Mouse (Mus musculus): Measurements from ENCODE around the gene Nlrp6. TPM values are rescaled to one million over a fixed set of nuclear protein-coding genes. Genes with fewer than 3 reads are reported as not detected.
"Not testable (repeated sequence)": the region's sequence is repeated elsewhere in the genome, so short reads cannot be mapped to it uniquely, and the experiment has no call there.

Gene Nlrp6
- under 1 TPM; 0.27 to 0.53 TPM for total RNA-seq (2021)
- long read RNA-seq: 0 reads

DNA sequence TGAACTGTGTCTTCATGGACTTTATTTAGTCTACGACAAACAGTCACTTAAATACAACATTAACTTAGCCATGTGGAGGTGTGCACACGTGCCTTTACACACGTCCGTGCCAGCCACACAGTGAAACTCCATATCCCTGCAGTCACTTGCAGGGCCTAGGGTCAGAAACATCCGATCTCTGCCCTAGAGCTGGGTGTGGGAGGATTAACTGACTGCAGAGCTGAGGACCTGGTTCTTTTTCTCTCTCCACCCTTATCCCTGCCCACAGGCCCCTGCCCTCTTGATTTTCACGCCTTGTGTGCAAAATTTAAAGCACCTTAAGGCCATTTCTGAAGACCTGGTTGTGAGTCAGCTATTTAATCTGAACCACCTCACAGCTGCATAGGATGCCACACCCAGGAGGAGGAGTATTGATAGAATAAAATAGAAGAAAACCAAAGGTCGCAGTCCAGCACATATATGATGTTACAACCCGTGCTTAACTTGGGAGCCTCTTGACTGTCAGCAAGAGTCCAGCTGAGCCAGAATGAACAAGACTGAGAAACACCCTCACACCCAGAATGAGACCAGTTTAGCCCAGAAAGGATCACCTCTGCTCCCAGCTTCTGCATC lies at the start of gene Nlrp6:
Nlrp6 (plus strand) TSS at position 485 of the 612 bp plus-strand sequence.
- no peak for DNase-seq (ENCODE audit: low spot score in 2 of 2)

DNA sequence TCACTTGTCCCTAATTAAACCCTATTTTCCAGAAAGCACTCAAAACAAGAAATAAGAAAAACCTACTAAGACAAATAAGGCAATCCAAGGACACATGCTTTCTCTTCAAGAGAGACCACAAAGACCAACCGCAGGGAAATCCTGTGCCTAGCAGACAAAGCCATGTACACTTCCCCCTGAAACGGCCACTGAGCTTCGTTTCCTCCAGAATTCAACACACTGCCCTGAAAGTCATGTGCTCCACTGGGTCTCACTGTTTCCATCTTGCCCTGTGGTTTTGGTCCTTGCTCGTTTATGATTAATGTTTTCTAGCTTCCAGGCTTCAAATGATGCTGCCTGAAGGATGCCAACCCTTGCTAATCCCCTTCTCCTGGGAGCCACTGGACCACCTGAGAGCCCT lies 46.5 kb upstream of the Nlrp6 start:
- no peak for DNase-seq (ENCODE audit: low spot score in 2 of 2)

DNA sequence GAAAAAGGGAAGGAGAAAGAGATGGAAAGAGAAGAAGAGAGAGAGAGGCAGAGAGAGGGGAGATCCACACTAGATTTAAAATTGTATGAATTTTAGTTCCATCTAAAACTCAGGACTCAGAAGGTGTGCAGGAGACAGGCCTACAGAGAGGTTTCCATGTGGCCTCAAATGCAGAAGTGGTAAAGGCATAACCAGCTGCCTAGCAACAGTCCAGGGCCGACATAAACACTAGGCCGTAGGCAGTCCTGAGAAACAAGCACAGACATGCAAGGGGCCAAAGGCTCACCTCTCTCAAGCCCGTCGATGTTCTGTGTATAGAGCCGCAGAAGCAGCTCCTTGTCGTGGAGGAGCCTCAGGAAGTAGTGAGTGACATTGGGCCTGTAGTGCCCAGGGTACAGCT lies 43.3 kb upstream of the Nlrp6 start:
- no peak for DNase-seq (ENCODE audit: low spot score in 2 of 2)

DNA sequence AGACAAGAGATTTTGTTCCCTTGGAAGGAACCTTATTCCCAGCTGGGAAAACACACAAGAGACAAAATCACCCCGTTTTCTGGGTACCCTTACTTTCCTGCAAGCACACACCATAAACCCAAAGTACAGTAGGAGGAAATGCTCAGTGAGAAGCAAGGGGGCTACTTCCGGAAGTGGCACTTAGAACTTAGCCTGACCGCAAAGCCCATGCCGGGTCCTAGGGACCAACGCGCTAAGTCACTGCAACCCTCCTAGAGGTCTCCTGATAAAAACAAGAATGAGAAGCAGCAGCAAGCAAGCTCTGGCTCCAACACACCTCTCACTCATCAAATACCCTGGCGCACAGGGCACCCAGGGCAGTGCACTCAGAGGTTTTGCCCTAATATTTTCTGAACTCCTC lies 41.3 kb upstream of the Nlrp6 start:
- DNase-seq (ENCODE audit: low spot score in 2 of 2): no peak

DNA sequence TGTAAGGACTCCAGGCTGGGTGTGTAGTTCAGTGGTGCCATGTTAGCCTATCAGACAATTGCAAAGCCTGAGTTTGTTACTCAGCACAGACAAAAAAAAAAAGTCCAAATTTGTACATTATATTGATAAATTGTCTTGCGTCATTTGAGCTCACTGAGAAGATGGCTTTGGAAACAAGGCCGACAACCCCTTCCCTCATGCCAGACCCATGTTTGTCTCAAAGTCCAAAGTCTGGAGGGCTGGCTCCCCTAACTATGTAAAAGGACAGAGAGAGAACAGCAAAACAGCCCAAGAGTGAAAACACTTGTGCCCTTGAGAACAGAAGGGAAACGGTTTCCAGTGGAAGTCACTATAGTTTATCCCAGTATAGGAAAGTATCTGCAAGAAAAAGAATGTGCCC lies 40.3 kb upstream of the Nlrp6 start:
- DNase-seq (ENCODE audit: low spot score in 2 of 2): no peak

DNA sequence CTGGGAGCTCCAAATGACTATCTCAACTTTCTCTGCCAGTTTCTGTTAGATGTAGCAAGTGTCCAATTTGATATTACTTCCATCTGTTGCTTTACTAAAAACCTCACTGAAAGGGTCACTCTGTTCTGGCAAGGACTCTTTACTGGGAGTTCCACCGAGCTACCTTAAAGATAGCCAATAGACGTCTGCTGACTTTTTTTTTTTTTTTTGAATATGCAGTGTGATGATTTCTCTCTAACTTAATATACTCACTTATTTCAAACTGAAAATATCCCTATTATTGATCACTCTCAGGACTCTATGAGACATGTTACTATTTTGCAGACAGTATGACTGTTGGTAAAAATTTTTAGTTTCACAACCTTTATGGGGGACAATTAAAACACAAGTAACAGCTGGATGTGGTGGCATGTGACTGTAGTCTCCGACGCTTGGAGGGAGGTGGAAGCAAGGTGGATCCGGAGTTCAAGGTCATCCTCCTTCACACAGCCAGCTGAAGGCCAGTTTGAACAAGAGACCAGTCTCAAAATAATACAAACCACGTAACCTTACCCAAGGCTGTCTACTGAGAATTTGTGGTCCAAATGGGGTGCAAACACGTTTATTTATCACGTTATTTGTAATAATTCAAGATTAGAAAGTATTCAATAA lies 39.7 kb upstream of the Nlrp6 start:
- DNase-seq (ENCODE audit: low spot score in 2 of 2): no peak

DNA sequence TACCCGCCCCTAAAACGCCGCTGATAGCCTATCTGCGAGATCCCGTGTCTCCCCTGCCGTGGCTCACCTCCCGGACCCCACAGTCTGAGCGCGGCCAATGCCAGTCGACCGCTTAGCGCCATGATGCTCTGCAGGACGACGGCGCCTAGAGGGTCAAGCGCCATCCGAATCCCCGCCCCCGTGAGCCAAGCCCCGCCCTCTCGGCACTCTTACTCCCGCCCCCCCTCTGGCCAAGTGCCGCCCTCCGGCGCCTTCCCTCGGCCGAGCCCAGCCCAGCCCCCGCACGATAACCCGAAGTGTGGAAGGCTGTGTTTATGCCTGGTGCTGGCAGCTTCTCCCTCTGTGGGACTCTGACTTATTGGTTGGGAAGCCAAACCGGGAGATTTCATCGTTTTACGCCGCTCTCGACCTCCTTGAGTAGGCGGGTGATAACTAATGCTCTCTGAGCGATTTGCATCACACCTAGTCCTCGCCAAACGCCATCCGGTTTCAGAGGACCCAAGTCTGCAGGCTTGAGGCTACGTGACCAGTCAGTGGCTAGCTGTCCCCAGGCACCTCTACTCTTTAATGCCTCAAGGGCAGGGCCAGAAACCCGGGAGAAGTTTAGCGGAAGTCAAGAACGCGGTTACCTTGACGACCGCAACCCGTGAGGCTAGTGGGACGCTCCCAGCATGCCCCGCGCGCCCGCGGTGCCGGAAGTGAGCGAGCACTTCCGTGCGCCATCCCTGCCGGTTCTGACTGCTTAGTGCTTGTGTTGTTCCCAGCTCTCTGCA lies 38.8 kb upstream of the Nlrp6 start, which contains the start of the genes Psmd13 and Sirt3:
Psmd13 (plus strand) TSS at position 273 of the 773 bp plus-strand sequence.
Sirt3 (minus strand) TSS at position 614 of the 773 bp plus-strand sequence.
- DNase-seq (ENCODE audit: low spot score in 2 of 2): peak; percentile 91 to 95

DNA sequence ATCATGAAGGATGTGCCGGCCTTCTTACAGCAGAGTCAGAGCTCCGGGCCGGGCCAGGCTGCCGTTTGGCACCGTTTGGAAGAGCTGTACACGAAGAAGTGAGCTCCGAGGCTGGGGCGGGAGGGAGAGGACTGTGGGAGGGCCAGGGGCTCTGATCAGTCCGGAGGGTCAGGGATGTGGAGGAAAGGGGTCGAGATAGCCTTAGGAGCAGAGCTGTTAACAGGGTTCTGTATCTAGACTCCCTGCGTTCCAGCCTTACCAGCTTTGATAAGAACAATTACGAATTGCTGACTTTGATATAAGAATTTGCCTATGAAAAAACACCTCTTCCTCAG lies 38.3 kb upstream of the Nlrp6 start:
- DNase-seq (ENCODE audit: low spot score in 2 of 2): no peak

DNA sequence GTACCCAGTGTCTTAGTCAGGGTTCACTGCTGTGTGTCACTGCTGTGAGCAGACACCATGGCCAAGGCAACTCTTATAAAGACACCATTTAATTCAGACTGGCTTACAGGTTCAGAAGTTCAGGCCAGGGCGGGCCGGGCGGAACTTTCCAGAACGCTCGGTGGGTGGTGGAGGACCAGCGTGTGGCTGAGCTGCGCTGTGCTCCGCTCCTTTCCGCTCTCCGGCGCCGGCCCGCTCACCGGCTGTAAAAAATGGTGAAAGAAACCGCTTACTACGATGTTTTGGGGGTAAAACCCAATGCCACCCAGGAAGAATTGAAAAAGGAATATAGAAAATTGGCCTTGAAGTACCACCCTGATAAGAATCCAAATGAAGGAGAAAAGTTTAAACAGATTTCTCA lies 30.1 kb upstream of the Nlrp6 start:
- not testable (repeated sequence) for DNase-seq (ENCODE audit: low spot score in 2 of 2)

DNA sequence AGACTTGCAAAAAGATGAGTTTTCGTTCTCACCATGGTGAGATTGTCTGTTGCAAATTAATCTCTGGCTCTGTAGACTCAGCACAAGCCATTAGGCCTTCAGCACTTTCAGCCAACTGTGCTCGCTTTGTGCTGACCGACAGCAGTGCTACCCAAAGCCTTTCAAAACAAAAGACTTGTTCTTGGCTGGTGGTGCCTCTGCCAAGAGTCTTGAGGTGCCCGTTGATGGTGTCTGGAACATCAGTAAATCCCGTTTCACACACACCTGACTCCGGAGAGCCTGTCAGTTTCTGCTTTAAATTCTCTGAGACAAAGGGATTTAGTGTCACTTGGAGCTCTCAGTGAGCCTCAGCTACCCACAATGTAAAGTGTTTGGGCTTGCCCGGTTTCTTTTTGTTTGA lies 26.7 kb upstream of the Nlrp6 start:
- DNase-seq (ENCODE audit: low spot score in 2 of 2): no peak

DNA sequence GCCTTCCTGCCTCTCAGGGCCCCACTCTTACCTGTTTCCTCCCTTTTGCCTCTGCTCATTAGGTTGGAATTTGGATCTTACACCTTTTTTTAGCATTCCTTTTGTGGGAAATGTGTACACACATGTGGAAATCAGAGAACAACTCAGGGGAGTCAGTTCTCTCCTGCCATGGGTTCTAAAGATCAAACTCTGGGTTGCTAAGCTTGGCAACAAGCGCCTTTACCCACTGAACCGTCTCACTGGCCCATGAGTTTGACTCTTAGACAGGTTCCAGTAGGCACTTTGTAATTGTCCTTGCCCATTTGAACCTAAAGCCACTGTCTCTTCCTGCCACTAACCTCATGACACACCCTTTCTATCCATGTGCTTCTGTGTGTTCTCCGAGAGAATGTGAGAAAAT lies 26.1 kb upstream of the Nlrp6 start:
- DNase-seq (ENCODE audit: low spot score in 2 of 2): no peak

DNA sequence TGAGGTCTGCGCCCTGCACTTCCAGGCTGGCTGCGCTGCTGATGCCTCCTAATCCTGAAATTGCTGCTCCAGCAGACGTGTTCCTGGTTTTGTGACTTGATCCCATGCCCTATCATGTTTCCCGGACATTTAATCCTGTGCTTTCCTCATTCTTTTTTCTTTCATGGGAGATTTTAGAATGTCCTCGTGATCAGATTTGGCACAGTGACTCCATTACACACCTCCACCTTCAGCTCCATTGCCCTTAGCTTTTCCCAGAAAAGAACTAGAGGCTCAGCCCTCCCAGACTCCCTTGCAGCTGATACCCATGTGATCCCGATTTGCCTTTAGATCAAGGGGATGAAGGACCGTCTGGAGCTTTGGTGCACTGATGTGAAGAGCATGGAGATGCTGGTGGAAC lies 22.8 kb upstream of the Nlrp6 start:
- no peak for DNase-seq (ENCODE audit: low spot score in 2 of 2)

DNA sequence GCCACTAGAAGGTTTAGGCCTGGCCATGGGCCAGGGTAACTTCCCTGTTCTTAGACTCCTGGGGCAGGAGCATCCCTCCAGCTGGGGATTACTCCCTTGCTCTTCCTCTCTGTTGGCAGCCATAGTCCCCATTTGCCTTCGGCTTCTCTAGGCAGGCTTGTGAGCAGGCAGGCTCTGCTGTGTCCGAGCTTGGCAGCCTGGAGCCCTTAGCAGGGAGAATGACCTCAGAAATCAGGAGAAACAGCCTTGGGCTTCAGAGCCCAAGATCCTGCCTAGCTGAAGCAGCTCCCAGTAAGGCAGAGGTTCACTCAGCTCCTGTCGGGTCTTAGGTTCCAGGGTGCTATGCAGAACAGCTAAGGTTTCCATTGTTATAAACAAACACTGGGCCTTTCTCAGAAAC lies 21.6 kb upstream of the Nlrp6 start:
- no peak for DNase-seq (ENCODE audit: low spot score in 2 of 2)

DNA sequence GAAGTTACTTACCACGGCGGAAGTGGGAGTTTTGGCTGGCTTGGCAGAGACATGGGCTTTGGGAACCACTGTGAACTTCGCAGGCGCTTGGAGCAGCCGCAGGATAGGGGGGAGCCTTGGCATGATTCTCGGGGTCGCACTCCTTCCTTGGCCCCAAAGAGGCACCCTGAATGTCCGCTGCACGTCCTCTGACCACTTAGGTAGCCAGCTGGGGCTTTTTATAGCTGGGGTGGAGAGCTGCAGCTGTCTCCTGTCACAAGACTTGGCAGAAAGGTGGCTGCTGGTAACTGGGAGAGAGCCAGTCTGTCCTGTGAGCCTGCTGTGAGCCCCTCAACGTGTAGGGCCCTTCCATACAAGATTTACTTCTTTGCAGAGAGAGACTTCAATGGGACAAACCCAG lies 20.5 kb upstream of the Nlrp6 start, which contains the start of gene Cox8b:
Cox8b (minus strand) TSS at position 227 of the 400 bp plus-strand sequence.
- no peak for DNase-seq (ENCODE audit: low spot score in 2 of 2)

DNA sequence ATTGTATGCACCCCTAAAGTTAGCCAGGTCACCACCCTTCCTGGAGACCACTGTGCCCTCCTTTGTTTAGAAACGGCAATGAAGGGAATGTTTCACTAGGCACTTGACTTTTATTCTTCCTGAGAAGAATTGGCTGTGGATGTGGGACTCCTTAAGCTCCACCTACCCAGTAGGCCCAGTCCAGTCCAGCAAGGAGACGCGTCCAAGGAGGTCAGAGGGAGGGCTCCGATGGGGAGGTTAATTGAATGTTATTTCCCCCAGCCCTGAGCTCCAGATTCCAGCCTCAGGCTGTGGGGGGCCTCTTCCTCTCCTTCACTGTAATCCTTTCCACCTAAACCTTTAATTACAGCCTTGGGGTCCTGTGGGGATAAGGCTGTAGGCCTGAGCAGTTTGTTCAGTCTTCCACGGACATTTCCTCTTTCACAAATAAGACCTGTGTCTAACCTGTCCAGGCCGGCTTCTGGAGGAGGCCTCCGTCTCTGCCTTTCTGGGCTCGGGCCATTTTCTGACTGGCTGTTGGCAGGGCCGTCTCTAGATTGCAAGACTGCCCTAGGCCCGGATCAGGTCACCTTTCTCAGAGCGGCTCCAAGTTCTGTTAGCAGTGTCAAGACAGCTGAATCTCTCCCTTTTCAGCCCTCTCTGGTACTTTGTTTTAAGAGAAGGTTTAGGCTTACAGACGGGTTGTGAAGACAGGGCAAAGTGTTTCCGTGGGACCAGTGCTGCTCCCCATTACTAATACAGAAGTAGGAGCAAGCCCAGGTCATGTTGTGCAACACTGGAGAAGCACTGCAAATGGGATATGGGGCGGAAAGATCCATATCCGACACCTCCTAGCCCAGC lies 18.4 kb upstream of the Nlrp6 start:
- DNase-seq (ENCODE audit: low spot score in 2 of 2): no peak

DNA sequence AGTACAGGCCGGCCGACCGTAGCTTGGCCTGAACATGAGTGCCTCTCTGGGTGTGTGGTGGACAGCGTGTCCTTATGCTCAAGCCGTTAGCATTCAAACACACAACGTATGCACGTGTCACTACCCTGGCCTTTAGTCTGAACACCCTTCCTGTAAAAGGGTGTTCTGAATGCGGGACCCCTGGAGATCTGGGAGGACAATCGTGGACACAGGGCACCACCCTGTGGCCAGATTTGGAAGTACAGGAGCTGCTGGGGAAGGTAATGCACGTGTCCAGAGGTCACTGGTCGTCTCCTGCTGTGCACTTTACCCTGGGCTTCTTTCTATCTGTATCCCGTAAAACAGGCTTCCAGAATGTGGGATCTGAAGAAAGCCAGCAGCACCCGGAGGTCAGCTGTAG lies 17.5 kb upstream of the Nlrp6 start:
- DNase-seq (ENCODE audit: low spot score in 2 of 2): peak; percentile 87 to 90

DNA sequence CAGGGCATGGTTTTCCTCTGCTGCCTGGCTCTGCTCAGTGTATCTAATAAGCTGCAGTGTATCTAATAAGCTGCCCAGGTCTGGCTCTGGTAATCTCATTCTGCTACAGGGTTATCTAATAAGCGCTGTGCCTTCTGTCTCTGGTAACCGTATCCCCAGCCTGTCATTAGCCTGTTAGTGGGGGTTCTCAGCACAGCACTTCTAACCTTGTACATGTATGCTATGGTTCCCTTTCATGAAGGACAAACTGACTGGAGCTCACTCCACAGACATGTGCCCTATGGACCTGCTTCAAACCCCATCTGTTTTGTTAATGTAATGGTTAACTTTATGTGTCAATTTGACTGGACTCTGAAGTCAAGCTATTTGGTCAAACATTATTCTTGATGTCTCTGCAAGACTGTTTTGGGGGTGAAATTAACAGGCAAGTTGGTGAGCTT lies 15.0 kb upstream of the Nlrp6 start:
- no peak for DNase-seq (ENCODE audit: low spot score in 2 of 2)

DNA sequence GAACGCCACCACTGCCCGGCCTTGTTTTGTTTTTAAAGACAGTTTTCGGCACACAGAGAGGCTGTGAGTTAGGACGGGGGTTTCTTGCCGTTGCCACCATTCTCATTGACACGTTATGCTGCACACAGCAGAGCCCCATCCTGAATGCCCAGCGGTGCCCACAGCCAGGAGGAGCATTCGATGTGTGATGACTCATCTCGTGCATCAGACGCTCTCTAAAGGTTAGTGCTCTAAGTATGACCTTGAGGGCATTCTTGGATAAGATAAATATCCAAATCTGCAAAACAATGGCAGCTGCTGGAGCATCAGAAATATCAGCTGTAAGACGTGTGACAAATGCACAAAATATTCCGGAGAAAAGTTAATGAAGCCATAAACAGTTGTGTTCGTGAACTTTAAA lies 13.6 kb upstream of the Nlrp6 start:
- DNase-seq (ENCODE audit: low spot score in 2 of 2): no peak

DNA sequence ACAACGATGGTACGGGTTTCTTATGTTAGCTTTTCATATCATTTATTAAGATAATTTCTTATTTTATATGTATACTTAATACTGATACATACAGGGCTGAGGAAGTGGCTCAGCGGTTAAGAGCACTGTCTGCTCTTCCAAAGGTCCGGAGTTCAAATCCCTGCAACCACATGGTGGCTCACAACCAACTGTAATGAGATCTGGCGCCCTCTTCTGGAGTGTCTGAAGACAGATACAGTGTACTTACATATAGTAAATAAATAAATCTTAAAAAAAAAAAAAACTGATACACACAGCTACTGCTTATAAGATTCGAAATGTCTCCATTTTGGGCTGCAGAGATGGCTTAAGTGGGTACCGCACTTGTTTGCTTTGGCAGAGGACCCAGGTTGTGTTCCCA lies 13.0 kb upstream of the Nlrp6 start:
- no peak for DNase-seq (ENCODE audit: low spot score in 2 of 2)

DNA sequence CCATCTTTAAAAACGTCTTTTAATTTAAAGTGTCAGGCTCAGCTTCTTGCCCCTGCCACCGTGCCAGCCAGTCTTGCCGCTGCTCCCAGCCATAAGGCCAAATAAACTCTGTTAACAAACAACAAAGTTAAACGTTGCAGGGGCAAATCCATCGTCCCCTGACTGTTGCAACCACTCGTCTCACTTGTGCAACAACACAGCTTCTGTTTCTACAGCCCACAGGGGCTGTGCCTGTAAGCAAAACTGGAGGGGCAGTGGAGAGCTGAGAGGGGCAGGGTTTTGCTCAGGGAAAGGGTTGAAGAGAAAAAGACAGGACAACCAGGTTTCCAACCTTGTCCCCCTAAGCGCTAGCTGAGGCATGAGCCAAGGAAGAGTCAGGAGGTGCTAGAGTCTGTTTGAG lies 12.5 kb upstream of the Nlrp6 start:
- DNase-seq (ENCODE audit: low spot score in 2 of 2): no peak

DNA sequence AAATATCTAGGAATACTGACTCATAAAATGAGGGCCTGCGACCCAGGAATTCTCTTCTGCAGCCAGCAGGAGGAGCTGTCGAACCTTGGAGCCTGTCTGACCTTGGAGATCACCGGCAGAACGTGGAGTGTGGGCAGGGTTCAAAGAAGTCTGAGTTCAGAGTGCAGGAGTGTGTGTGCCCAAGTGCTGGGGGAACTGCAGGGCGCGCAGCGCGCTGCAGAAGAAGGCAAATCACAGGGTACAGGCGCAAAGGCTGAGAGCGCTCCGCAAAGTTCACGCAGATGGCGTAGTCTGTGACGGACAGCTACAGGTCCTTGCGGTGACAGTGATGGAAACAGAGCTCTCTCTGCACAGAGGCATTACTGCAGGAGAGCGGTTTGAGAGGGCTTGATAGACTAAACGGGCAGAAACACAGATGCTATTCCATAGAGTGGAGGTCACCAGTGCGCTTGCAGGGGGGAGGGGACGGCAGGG lies 12.0 kb upstream of the Nlrp6 start:
- DNase-seq (ENCODE audit: low spot score in 2 of 2): peak; percentile 67 to 80

All from layer of hippocampus, postnatal 10 days (tissue).